In the genomic region with DNA sequence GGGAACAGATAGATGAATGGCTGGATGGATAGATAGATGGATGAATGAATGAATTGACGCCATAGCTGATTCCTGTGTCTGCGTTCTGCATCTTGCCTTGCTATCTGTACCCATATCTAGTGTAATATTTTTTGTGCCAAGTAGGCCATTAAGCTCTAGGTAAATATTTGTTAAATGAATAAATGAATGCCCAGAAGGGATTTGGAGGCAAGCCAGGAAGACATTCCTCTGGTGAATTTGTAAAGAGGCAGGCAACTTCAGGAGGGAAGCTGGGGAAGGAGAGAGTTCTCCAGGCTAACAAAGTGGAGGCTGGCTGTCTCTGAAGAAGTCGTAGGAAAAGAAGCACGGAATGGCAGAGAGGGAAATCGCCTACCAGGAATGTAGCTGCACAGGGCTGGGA, we compare ENCODE assay signal across 12 mouse cellular contexts.
DNase-seq lines count a peak whose midpoint lies in the region; ATAC-seq and TF ChIP-seq lines count a peak whose summit lies in the region.
"Had no signal": no experiment of that assay in that cellular context is flagged by ENCODE, and none has a peak within 500 bp of the region (broad histone marks: within the 10 kb centered on the region; RNA-seq: fewer than 3 reads in every experiment).

No protein-coding gene starts in this region.

- no peak for ATAC-seq in midbrain, embryonic 11.5 days (ENCODE audit: low FRiP score)
- ATAC-seq in midbrain, postnatal 0 days (ENCODE audit: low FRiP score) = no peak
- ATAC-seq in liver, embryonic 16.5 days (ENCODE audit: low read depth) = no peak
- peak; percentile 19; the same call in 1 of the 2 replicates for ATAC-seq in stomach, embryonic 16.5 days (ENCODE audit: insufficient read depth, low FRiP score)
- ATAC-seq in forebrain, postnatal 0 days = no peak
- ATAC-seq: forebrain, embryonic 16.5 days had no signal

- H3K4me3 ChIP-seq in midbrain, embryonic 11.5 days (ENCODE audit: low read depth, low read length) = no peak overlapping the region
- no peak overlapping the region for H3K4me3 ChIP-seq in midbrain, postnatal 0 days (ENCODE audit: low read depth, low read length)
- H3K4me3 ChIP-seq in liver, embryonic 16.5 days (ENCODE audit: low read depth, low read length) = no peak overlapping the region
- H3K4me3 ChIP-seq in stomach, embryonic 16.5 days (replicated peaks; ENCODE audit: low read length) = no peak overlapping the region
- no peak overlapping the region for H3K4me3 ChIP-seq in forebrain, postnatal 0 days (ENCODE audit: low read depth, low read length)
- H3K4me3 ChIP-seq: hindbrain, embryonic 15.5 days; limb, embryonic 13.5 days; midbrain, embryonic 10.5 days had no signal

- H3K9ac ChIP-seq in midbrain, embryonic 11.5 days (ENCODE audit: low read length) = no peak overlapping the region
- no peak overlapping the region for H3K9ac ChIP-seq in midbrain, postnatal 0 days (replicated peaks; ENCODE audit: low read length, poor library complexity, severe bottlenecking)
- H3K9ac ChIP-seq in liver, embryonic 16.5 days (ENCODE audit: low read depth, low read length) = no peak overlapping the region
- no peak overlapping the region for H3K9ac ChIP-seq in stomach, embryonic 16.5 days (ENCODE audit: low read length)
- no peak overlapping the region for H3K9ac ChIP-seq in forebrain, postnatal 0 days
- H3K9ac ChIP-seq: hindbrain, embryonic 15.5 days; limb, embryonic 13.5 days had no signal

- no peaks in the 10 kb centered on the region for H3K9me3 ChIP-seq in midbrain, embryonic 11.5 days (ENCODE audit: control insufficient read depth, low read length)
- no peaks in the 10 kb centered on the region for H3K9me3 ChIP-seq in midbrain, postnatal 0 days (ENCODE audit: low read length)
- no peaks in the 10 kb centered on the region for H3K9me3 ChIP-seq in liver, embryonic 16.5 days (replicated peaks; ENCODE audit: control insufficient read depth, low read length)
- H3K9me3 ChIP-seq in stomach, embryonic 16.5 days (replicated peaks; ENCODE audit: control insufficient read depth, low read length) = no peaks in the 10 kb centered on the region
- H3K9me3 ChIP-seq in forebrain, postnatal 0 days (ENCODE audit: low read length) = no peaks in the 10 kb centered on the region
- H3K9me3 ChIP-seq: hindbrain, embryonic 15.5 days; limb, embryonic 13.5 days; midbrain, embryonic 10.5 days had no signal

- no peak for TF ChIP-seq CTCF in midbrain, postnatal 0 days (IDR thresholded peaks at IDR 0.05)
- no peak for TF ChIP-seq CTCF in forebrain, postnatal 0 days (IDR thresholded peaks at IDR 0.05; ENCODE audit: low read depth)

- no peaks in the 10 kb centered on the region for H3K4me1 ChIP-seq in midbrain, embryonic 11.5 days (ENCODE audit: control insufficient read depth, insufficient read depth, low read length)
- H3K4me1 ChIP-seq in midbrain, postnatal 0 days (ENCODE audit: insufficient read depth, low read length) = no peaks in the 10 kb centered on the region
- H3K4me1 ChIP-seq in liver, embryonic 16.5 days (ENCODE audit: control insufficient read depth, low read depth, low read length) = no peaks in the 10 kb centered on the region; the same call in none of the 2 replicates
- H3K4me1 ChIP-seq in stomach, embryonic 16.5 days (ENCODE audit: control insufficient read depth, insufficient read depth, low read length) = peaks cover 26% of the 10 kb centered on the region
- H3K4me1 ChIP-seq in forebrain, postnatal 0 days (ENCODE audit: insufficient read depth) = no peaks in the 10 kb centered on the region

- H3K27me3 ChIP-seq in midbrain, embryonic 11.5 days (ENCODE audit: control insufficient read depth, insufficient read depth, low read length) = no peaks in the 10 kb centered on the region
- H3K27me3 ChIP-seq in midbrain, postnatal 0 days (ENCODE audit: insufficient read depth, low read length) = no peaks in the 10 kb centered on the region
- no peaks in the 10 kb centered on the region for H3K27me3 ChIP-seq in liver, embryonic 16.5 days (ENCODE audit: control insufficient read depth, insufficient read depth, low read depth, low read length)
- H3K27me3 ChIP-seq in stomach, embryonic 16.5 days (ENCODE audit: control insufficient read depth, insufficient read depth, low read length) = no peaks in the 10 kb centered on the region
- H3K27me3 ChIP-seq in forebrain, postnatal 0 days (ENCODE audit: insufficient read depth, low read length) = no peaks in the 10 kb centered on the region
- H3K27me3 ChIP-seq: hindbrain, embryonic 15.5 days; limb, embryonic 13.5 days had no signal

- DNase-seq in midbrain, embryonic 11.5 days (ENCODE audit: low spot score, missing footprints) = peak; percentile 65
- no peak for DNase-seq in midbrain, postnatal 0 days (ENCODE audit: low spot score)
- peak; percentile 73 to 81 for DNase-seq in kidney, adult 8-10 months
- no peak for DNase-seq in B cell, adult 2 months
- no peak for DNase-seq in forebrain, postnatal 0 days
- DNase-seq: cerebellum, adult 9-11 months had no signal

- 90% methylated on average over 5 of the region's 5 CpGs for WGBS in midbrain, embryonic 11.5 days
- WGBS in midbrain, postnatal 0 days = 82% methylated on average over 5 of the region's 5 CpGs
- 45% methylated on average over 5 of the region's 5 CpGs for WGBS in liver, embryonic 16.5 days (ENCODE audit: insufficient replicate concordance)
- 37% methylated on average over 5 of the region's 5 CpGs for WGBS in stomach, embryonic 16.5 days
- WGBS in forebrain, postnatal 0 days = 72% methylated on average over 5 of the region's 5 CpGs

- H3K27ac ChIP-seq in midbrain, embryonic 11.5 days (ENCODE audit: low read depth, low read length) = no peak overlapping the region
- H3K27ac ChIP-seq in midbrain, postnatal 0 days (ENCODE audit: low read depth, low read length) = no peak overlapping the region
- H3K27ac ChIP-seq in liver, embryonic 16.5 days (ENCODE audit: low read length) = peak overlapping the region; percentile 50
- peak overlapping the region; percentile 72 for H3K27ac ChIP-seq in stomach, embryonic 16.5 days (ENCODE audit: low read length)
- H3K27ac ChIP-seq in forebrain, postnatal 0 days (ENCODE audit: low read depth, low read length) = no peak overlapping the region
- H3K27ac ChIP-seq: hindbrain, embryonic 15.5 days; limb, embryonic 13.5 days; midbrain, embryonic 10.5 days had no signal

- no peak overlapping the region for H3K4me2 ChIP-seq in midbrain, embryonic 11.5 days
- no peak overlapping the region for H3K4me2 ChIP-seq in midbrain, postnatal 0 days (ENCODE audit: low read depth, low read length, poor library complexity, severe bottlenecking)
- H3K4me2 ChIP-seq in liver, embryonic 16.5 days (ENCODE audit: low read depth, low read length) = no peak overlapping the region
- H3K4me2 ChIP-seq in stomach, embryonic 16.5 days (ENCODE audit: low read depth, low read length) = 0 out of 2 replicates have a peak overlapping the region, but pooled peaks have one; percentile 1
- no peak overlapping the region for H3K4me2 ChIP-seq in forebrain, postnatal 0 days (ENCODE audit: low read depth)
- H3K4me2 ChIP-seq: hindbrain, embryonic 15.5 days; limb, embryonic 13.5 days had no signal

- no peaks in the 10 kb centered on the region for H3K36me3 ChIP-seq in midbrain, embryonic 11.5 days (ENCODE audit: control insufficient read depth, insufficient read depth, low read length)
- H3K36me3 ChIP-seq in midbrain, postnatal 0 days (ENCODE audit: insufficient read depth, low read length) = no peaks in the 10 kb centered on the region
- no peaks in the 10 kb centered on the region for H3K36me3 ChIP-seq in liver, embryonic 16.5 days (ENCODE audit: control insufficient read depth, insufficient read depth)
- H3K36me3 ChIP-seq in stomach, embryonic 16.5 days (ENCODE audit: control insufficient read depth, insufficient read depth, low read length) = no peaks in the 10 kb centered on the region
- H3K36me3 ChIP-seq in forebrain, postnatal 0 days (ENCODE audit: insufficient read depth) = no peaks in the 10 kb centered on the region
- H3K36me3 ChIP-seq: hindbrain, embryonic 15.5 days; limb, embryonic 13.5 days; midbrain, embryonic 10.5 days had no signal

Comparison
In these comparisons a context has a peak if more than half of its experiments do, and no peak if none do; other contexts are left out.
1. DNase-seq: peak in midbrain, embryonic 11.5 days (single experiment) and kidney, adult 8-10 months (2 of 2); none in midbrain, postnatal 0 days (single experiment), B cell, adult 2 months (0 of 2) and forebrain, postnatal 0 days (single experiment).
2. H3K27ac ChIP-seq: peak in liver, embryonic 16.5 days (single experiment) and stomach, embryonic 16.5 days (single experiment); none in midbrain, embryonic 11.5 days (single experiment), midbrain, postnatal 0 days (single experiment) and forebrain, postnatal 0 days (single experiment).